25 mouse cellular contexts compared by ENCODE assay signal in genomic region chr16:43561330-43561729, GRCm38 (mm10).
"Had no signal": no experiment of that assay in that cellular context is flagged by ENCODE, and none has a peak within 500 bp of the region (broad histone marks: within the 10 kb centered on the region; RNA-seq: fewer than 3 reads in every experiment).

No protein-coding gene starts in this region.

- H3K4me1 ChIP-seq: limb, embryonic 10.5 days; limb, embryonic 12.5 days; liver, embryonic 13.5 days; liver, embryonic 15.5 days had no signal

- H3K4me3 ChIP-seq: heart, adult 2 months; heart, embryonic 13.5 days; heart, embryonic 15.5 days; hindbrain, embryonic 13.5 days; hindbrain, embryonic 15.5 days; left cerebral cortex, adult 2 months; limb, embryonic 10.5 days; limb, embryonic 12.5 days; liver, embryonic 13.5 days; liver, embryonic 15.5 days had no signal

- H3K4me2 ChIP-seq: heart, embryonic 11.5 days; heart, embryonic 13.5 days; heart, embryonic 15.5 days; hindbrain, embryonic 13.5 days; hindbrain, embryonic 15.5 days; limb, embryonic 12.5 days; liver, embryonic 11.5 days; liver, embryonic 13.5 days; liver, embryonic 15.5 days had no signal

- H3K27me3 ChIP-seq: heart, embryonic 13.5 days; heart, embryonic 15.5 days; hindbrain, embryonic 13.5 days; hindbrain, embryonic 15.5 days; limb, embryonic 12.5 days; liver, embryonic 13.5 days; liver, embryonic 15.5 days had no signal

- H3K9me3 ChIP-seq: heart, embryonic 13.5 days; heart, embryonic 15.5 days; hindbrain, embryonic 13.5 days; hindbrain, embryonic 15.5 days; limb, embryonic 10.5 days; limb, embryonic 12.5 days; liver, embryonic 13.5 days; liver, embryonic 15.5 days had no signal

- H3K9ac ChIP-seq: forebrain, postnatal 0 days; heart, embryonic 13.5 days; heart, embryonic 15.5 days; hindbrain, embryonic 13.5 days; hindbrain, embryonic 15.5 days; limb, embryonic 12.5 days; liver, embryonic 13.5 days; liver, embryonic 15.5 days; liver, postnatal 0 days had no signal

- ATAC-seq: forebrain, postnatal 0 days; hindbrain, postnatal 0 days; intestine, postnatal 0 days; liver, postnatal 0 days had no signal

- H3K36me3 ChIP-seq: heart, embryonic 13.5 days; heart, embryonic 15.5 days; hindbrain, embryonic 13.5 days; hindbrain, embryonic 15.5 days; limb, embryonic 10.5 days; limb, embryonic 12.5 days; liver, embryonic 13.5 days; liver, embryonic 15.5 days had no signal

- DNase-seq: forebrain, postnatal 0 days; gastrocnemius, postnatal 14 days; gastrocnemius, postnatal 36 days; heart, adult 11 months; heart, adult 2 months; heart, postnatal 14 days; heart, postnatal 36 days; kidney, adult 9 months; kidney, postnatal 14 days; layer of hippocampus, adult 9-11 months; liver; liver, embryonic 13.5 days; liver, postnatal 0 days had no signal

- H3K27ac ChIP-seq: heart, embryonic 13.5 days; heart, embryonic 15.5 days; hindbrain, embryonic 13.5 days; hindbrain, embryonic 15.5 days; hindbrain, postnatal 0 days; left cerebral cortex, adult 2 months; limb, embryonic 10.5 days; limb, embryonic 12.5 days; liver, embryonic 13.5 days; liver, embryonic 15.5 days had no signal
